Mouse (Mus musculus) liver, embryonic 13.5 days (tissue): Measurements from ENCODE around the gene Cep350. TPM values are rescaled to one million over a fixed set of nuclear protein-coding genes. Genes with fewer than 3 reads are reported as not detected.

Experiments
- ATAC-seq: fragments of 200-750 bp; cut with Nextera tagmentation; 2 replicates; pipeline ENCODE4 v1.8.0; 2017; ENCODE audit warnings: low read depth, mild to moderate bottlenecking, moderate number of reproducible peaks, moderate library complexity
- DNase-seq: peaks from one replicate; pipeline ENCODE4 v3.0.0; 2022
- H3K27ac ChIP-seq: fragments of 300-500 bp; sonication (generic); 2 replicates; pipeline ENCODE4 v1.5.1; 2015; ENCODE audit warnings: moderate library complexity, mild to moderate bottlenecking, inconsistent platforms
- H3K27me3 ChIP-seq: fragments of 300-500 bp; sonication (generic); 2 replicates; pipeline ENCODE4 v1.6.1; 2015; ENCODE audit warnings: mild to moderate bottlenecking, inconsistent platforms
- H3K36me3 ChIP-seq: fragments of 300-500 bp; sonication (generic); 2 replicates; pipeline ENCODE4 v1.6.1; 2015; ENCODE audit warnings: mild to moderate bottlenecking, inconsistent platforms
- H3K4me1 ChIP-seq: fragments of 300-500 bp; sonication (generic); replicated peaks from 2 replicates; pipeline ENCODE4 v1.6.1; 2015; ENCODE audit warnings: inconsistent platforms
- H3K4me2 ChIP-seq: fragments of 300-500 bp; sonication (generic); 2 replicates; pipeline ENCODE4 v1.6.1; 2015; ENCODE audit warnings: inconsistent platforms, mild to moderate bottlenecking, moderate library complexity
- H3K4me3 ChIP-seq: fragments of 300-500 bp; sonication (generic); replicated peaks from 2 replicates; pipeline ENCODE4 v1.5.1; 2015; ENCODE audit warnings: mild to moderate bottlenecking, inconsistent platforms
- H3K9ac ChIP-seq: fragments of 300-500 bp; sonication (generic); 2 replicates; pipeline ENCODE4 v1.6.1; 2015; ENCODE audit warnings: mild to moderate bottlenecking, inconsistent platforms
- H3K9me3 ChIP-seq: fragments of 300-500 bp; sonication (generic); replicated peaks from 2 replicates; pipeline ENCODE4 v1.6.1; 2016; ENCODE audit warnings: inconsistent platforms
- WGBS: fragments of 180-500 bp; shearing (Covaris S2); methylation state at CpG from one replicate; pipeline ENCODE4 v1.1.7; 2015; ENCODE audit not compliant: insufficient replicate concordance; 5-methylcytosine and 5-hydroxymethylcytosine counted together
- polyA plus RNA-seq: library from polyadenylated mRNA; unstranded; fragments of >200 nt; fragmentation: Nextera tagmentation; extraction: Ambion mirVana; gene quantifications from 2 replicates; pipeline ENCODE4 v1.2.1, GENCODE M21; 2015

The Cep350 gene
- polyA plus RNA-seq, 1 experiment from 2014 or later, result 5.0 TPM

- Histone ChIP-seq H3K27ac (no peak overlapping the region), H3K9me3 (no peaks in the 10 kb centered on the region), H3K36me3 (no peaks in the 10 kb centered on the region), H3K9ac (no peak overlapping the region), H3K4me1 (peaks cover 33% of the 10 kb centered on the region), H3K4me2 (peak overlapping the region; percentile 82), H3K27me3 (no peaks in the 10 kb centered on the region), H3K4me3 (peak overlapping the region; percentile 97; the same call in 1 of the 2 replicates)
- WGBS, result 9% methylated on average over 2 of the region's 2 CpGs
- peak; percentile 22 for DNase-seq
- ATAC-seq, result no peak
These were observed 1.9 kb upstream of the Cep350 start for GRCm38 (mm10) chr1:155974931-155975330.

GRCm38 (mm10) chr1:155973719-155974379, 794 bp upstream of the Cep350 start:
- peak overlapping the region; percentile 97 for H3K4me3 ChIP-seq
- no peak for ATAC-seq

DNA sequence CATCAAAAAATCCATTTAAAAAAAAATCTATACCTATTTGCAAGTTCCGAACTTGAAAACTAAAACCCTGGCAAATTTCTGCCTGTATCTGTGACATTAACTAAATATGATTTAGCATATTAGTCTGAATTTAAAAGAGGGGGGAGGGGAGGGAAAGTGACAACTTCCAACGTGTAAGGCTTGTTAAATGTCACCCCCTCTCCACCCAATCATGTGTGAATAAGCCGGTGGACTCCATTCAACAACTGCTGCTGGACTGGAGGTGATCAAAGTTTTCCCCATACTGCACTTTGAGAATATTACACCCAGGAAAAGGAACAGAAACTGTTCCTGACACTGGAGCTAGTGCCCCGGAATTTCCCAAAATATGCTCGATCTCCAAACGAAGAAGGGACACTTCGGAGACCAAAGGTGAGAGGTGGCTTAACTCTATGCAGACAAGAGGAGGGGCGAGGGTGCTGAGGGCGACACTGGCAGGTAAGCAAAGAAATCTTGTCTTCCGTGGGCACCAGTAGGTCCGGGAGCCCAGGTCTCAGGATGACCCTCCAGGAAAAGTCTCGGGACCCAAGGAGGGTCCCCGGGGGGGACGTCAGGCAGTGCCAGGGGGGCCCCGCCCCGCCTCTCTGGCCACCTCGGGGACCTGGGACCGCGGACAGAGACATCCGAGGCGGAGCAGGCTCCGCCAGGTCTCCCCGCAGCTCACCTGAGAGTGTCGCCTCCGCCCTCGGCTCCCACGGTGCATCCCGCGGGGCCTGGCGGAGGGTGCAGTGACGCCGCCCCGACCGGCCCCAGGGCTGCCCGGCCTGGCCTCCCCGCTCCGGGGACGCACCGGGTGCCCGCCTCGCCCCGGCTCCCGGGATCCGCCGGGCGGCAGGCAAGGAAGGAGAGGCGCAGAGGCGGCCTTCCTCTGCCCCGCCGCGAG, 648 bp downstream of the Cep350 start:
- H3K4me3 ChIP-seq, result peak overlapping the region; percentile 97
- H3K4me2 ChIP-seq, result peak overlapping the region; percentile 74
- peak overlapping the region; percentile 99 for H3K9ac ChIP-seq
- ATAC-seq, result peak; percentile 66
- 2% methylated on average over 35 of the region's 51 CpGs for WGBS
- no peaks in the 10 kb centered on the region for H3K36me3 ChIP-seq
- peaks cover 52% of the 10 kb centered on the region for H3K4me1 ChIP-seq
- H3K9me3 ChIP-seq, result no peaks in the 10 kb centered on the region
- DNase-seq, result no peak
- H3K27me3 ChIP-seq, result no peaks in the 10 kb centered on the region
- peak overlapping the region; percentile 97 for H3K27ac ChIP-seq

More at GRCm38 (mm10) chr1:155973719-155974379, 794 bp upstream of the Cep350 start:
- Histone ChIP-seq H3K4me2 (peak overlapping the region; percentile 82), H3K27ac (peak overlapping the region; percentile 97), H3K9me3 (no peaks in the 10 kb centered on the region), H3K9ac (peak overlapping the region; percentile 82), H3K27me3 (no peaks in the 10 kb centered on the region), H3K4me1 (peaks cover 40% of the 10 kb centered on the region), H3K36me3 (no peaks in the 10 kb centered on the region)
- 7% methylated on average over 19 of the region's 19 CpGs for WGBS
- peak; percentile 27 for DNase-seq

DNA sequence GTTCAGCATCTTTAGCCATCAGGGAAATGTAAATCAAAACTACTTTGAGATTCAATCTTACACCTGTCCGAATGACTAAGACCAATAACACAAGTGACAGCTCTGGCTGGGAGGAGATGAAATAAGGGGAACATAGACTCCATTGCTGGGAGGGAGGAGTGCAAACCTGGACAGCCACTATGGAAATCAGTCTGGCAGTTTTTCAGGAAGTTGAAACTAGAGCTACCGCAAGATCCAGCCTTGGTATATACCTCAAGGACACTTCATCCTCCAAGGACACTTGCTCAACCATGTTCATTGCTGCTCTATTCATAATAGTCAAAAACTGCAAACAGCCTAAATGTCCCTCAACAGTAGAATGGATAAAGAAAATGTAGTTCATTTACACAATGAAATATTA, 23.9 kb downstream of the Cep350 start:
- no peaks in the 10 kb centered on the region for H3K4me1 ChIP-seq
- peaks cover 67% of the 10 kb centered on the region for H3K36me3 ChIP-seq
- no peaks in the 10 kb centered on the region for H3K9me3 ChIP-seq
- no peak overlapping the region for H3K27ac ChIP-seq
- no peak for ATAC-seq
- H3K4me2 ChIP-seq, result no peak overlapping the region
- no peak overlapping the region for H3K9ac ChIP-seq
- no peaks in the 10 kb centered on the region for H3K27me3 ChIP-seq
- no peak overlapping the region for H3K4me3 ChIP-seq
- DNase-seq, result no peak
- WGBS, result 89% methylated on average over 2 of the region's 2 CpGs

DNA sequence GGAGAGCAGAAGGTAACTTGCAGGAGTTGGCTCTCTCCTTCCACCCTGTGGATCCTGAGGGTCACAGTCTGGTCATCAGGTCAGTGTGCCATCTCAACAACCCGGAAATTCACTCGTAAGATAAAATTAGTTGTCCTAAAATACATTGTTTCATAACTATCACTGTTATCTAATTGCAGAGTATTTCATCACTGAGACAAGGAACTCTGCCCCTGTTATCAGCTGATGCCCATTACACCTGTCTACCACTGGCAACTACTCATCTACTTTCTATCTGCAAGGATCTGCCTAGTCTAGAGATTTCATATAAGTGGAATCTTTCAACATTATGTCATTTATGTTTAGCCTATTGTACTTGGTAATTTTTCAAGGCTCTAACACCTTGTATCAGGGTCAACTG, 28.7 kb downstream of the Cep350 start:
- DNase-seq, result no peak
- H3K9me3 ChIP-seq, result no peaks in the 10 kb centered on the region
- no peak overlapping the region for H3K4me2 ChIP-seq
- H3K27me3 ChIP-seq, result no peaks in the 10 kb centered on the region
- no peak overlapping the region for H3K9ac ChIP-seq
- peaks cover 54% of the 10 kb centered on the region for H3K36me3 ChIP-seq
- no peak overlapping the region for H3K27ac ChIP-seq
- no peak overlapping the region for H3K4me3 ChIP-seq
- no peak for ATAC-seq
- WGBS, result 75% methylated on average over 2 of the region's 2 CpGs
- no peaks in the 10 kb centered on the region for H3K4me1 ChIP-seq

GRCm38 (mm10) chr1:155937416-155937815, 35.6 kb downstream of the Cep350 start:
- WGBS, result 84% methylated on average over 2 of the region's 2 CpGs
- Histone ChIP-seq H3K4me1 (no peaks in the 10 kb centered on the region), H3K9ac (no peak overlapping the region), H3K9me3 (no peaks in the 10 kb centered on the region), H3K36me3 (peaks cover 68% of the 10 kb centered on the region), H3K4me2 (no peak overlapping the region), H3K27me3 (no peaks in the 10 kb centered on the region), H3K27ac (no peak overlapping the region), H3K4me3 (no peak overlapping the region)
- no peak for ATAC-seq
- no peak for DNase-seq

- Histone ChIP-seq H3K9ac (no peak overlapping the region), H3K4me1 (no peaks in the 10 kb centered on the region), H3K4me2 (no peak overlapping the region), H3K36me3 (peaks cover 69% of the 10 kb centered on the region), H3K4me3 (no peak overlapping the region), H3K27ac (no peak overlapping the region), H3K27me3 (no peaks in the 10 kb centered on the region), H3K9me3 (no peaks in the 10 kb centered on the region)
- ATAC-seq (no peak), DNase-seq (no peak)
- 76% methylated on average over 2 of the region's 2 CpGs for WGBS
These were observed 38.4 kb downstream of the Cep350 start for GRCm38 (mm10) chr1:155934702-155935101.

DNA sequence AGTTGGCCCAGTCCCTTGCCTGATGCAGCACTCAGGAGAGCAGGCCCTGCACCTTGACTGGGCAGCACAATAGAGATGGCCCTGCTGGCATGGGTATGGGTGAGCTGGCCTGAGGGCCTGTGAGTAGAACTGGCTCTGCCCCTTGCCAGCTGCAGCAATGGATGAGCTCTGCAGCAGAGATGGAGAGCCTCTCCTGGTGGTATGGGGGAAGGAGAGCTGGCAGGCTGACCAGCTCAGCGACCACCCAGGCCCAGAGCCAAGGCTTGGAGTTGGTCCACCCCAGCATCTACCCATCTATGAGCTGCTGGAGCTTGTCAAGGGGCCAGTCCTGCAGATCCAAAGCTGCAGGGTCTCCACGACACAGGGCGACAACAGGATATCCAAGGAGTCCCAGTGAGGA, 69.5 kb downstream of the Cep350 start:
- WGBS, result 73% methylated on average over 3 of the region's 3 CpGs
- Histone ChIP-seq H3K9ac (no peak overlapping the region), H3K36me3 (peaks cover 83% of the 10 kb centered on the region), H3K4me2 (no peak overlapping the region), H3K27ac (no peak overlapping the region), H3K4me1 (no peaks in the 10 kb centered on the region), H3K9me3 (no peaks in the 10 kb centered on the region), H3K27me3 (no peaks in the 10 kb centered on the region), H3K4me3 (no peak overlapping the region)
- DNase-seq (no peak), ATAC-seq (no peak)

GRCm38 (mm10) chr1:155901348-155901747, 71.7 kb downstream of the Cep350 start:
- no peaks in the 10 kb centered on the region for H3K27me3 ChIP-seq
- no peaks in the 10 kb centered on the region for H3K4me1 ChIP-seq
- no peak overlapping the region for H3K4me2 ChIP-seq
- no peaks in the 10 kb centered on the region for H3K9me3 ChIP-seq
- ATAC-seq, result no peak
- 91% methylated on average over 8 of the region's 8 CpGs for WGBS
- peaks cover 78% of the 10 kb centered on the region for H3K36me3 ChIP-seq
- no peak overlapping the region for H3K4me3 ChIP-seq
- no peak for DNase-seq
- no peak overlapping the region for H3K27ac ChIP-seq
- H3K9ac ChIP-seq, result no peak overlapping the region

DNA sequence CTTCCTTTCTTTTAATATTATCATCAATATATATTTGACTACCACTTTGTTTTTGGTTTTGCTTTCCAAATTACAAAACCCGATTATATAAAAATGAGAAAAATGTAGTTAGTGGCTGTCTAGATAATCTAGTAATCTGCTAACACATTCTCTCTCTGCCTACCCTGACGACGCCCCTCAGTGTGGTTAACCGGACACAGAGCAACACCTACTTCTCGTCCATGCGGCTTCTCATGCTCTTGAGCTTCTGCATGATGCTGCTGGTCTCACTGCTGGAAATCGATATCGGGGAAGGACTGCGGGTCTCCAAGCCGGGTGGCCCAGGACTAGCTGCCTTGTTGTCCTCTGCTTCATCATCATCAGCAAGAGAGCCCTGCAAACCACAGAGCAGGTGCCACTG, 78.7 kb downstream of the Cep350 start:
- H3K36me3 ChIP-seq, result peaks cover 73% of the 10 kb centered on the region
- WGBS, result 60% methylated on average over 10 of the region's 10 CpGs
- ATAC-seq, result peak; percentile 41; the same call in 1 of the 2 replicates
- no peak overlapping the region for H3K27ac ChIP-seq
- no peak overlapping the region for H3K9ac ChIP-seq
- H3K4me1 ChIP-seq, result peaks cover 5% of the 10 kb centered on the region; the same call in 1 of the 2 replicates
- no peak overlapping the region for H3K4me3 ChIP-seq
- H3K9me3 ChIP-seq, result 0 out of 2 replicates have a peak, but pooled peaks cover 5% of the 10 kb centered on the region
- H3K27me3 ChIP-seq, result no peaks in the 10 kb centered on the region
- no peak for DNase-seq
- H3K4me2 ChIP-seq, result no peak overlapping the region

- no peak overlapping the region for H3K4me2 ChIP-seq
- H3K36me3 ChIP-seq, result peaks cover 48% of the 10 kb centered on the region
- WGBS, result 78% methylated on average over 2 of the region's 2 CpGs
- H3K9ac ChIP-seq, result no peak overlapping the region
- 0 out of 2 replicates have a peak, but pooled peaks cover 5% of the 10 kb centered on the region for H3K9me3 ChIP-seq
- no peak overlapping the region for H3K27ac ChIP-seq
- H3K4me1 ChIP-seq, result peaks cover 18% of the 10 kb centered on the region
- ATAC-seq, result no peak
- DNase-seq, result no peak
- no peak overlapping the region for H3K4me3 ChIP-seq
- H3K27me3 ChIP-seq, result no peaks in the 10 kb centered on the region
These were observed 86.2 kb downstream of the Cep350 start for GRCm38 (mm10) chr1:155886846-155887245.
